ENCODE assay signal across 18 mouse cellular contexts in genomic region chr1:161804541-161804971, GRCm38 (mm10). TPM values are rescaled to one million over a fixed set of nuclear protein-coding genes. Genes with fewer than 3 reads are reported as not detected.
A peak's percentile ranks its signal among the peaks of the same experiment; 100 is the strongest.
DNase-seq lines count a peak whose midpoint lies in the region; ATAC-seq lines count a peak whose summit lies in the region.
"Had no signal": no experiment of that assay in that cellular context is flagged by ENCODE, and none has a peak within 500 bp of the region (broad histone marks: within the 10 kb centered on the region; RNA-seq: fewer than 3 reads in every experiment).

No protein-coding gene starts in this region.

- peak; percentile 75 for ATAC-seq in CD4-positive, CD25-positive, alpha-beta regulatory T cell, adult 4 months
- ATAC-seq in activated CD4-positive, CD25-positive, alpha-beta regulatory T cell, adult 4 months = peak; percentile 79
- ATAC-seq in inflammation-experienced regulatory T-cells, adult 6 months = peak; percentile 76
- ATAC-seq: forebrain, embryonic 16.5 days; liver, postnatal 0 days had no signal

- peak; percentile 63 for DNase-seq in thymus, postnatal 0 days (ENCODE audit: low spot score)
- no peak for DNase-seq in cerebellum, postnatal 25 days
- no peak for DNase-seq in kidney, postnatal 10 days
- DNase-seq in cerebellum, adult 9-11 months = no peak
- DNase-seq: cerebellum, adult 2 months; embryo, embryonic 11 days; gastrocnemius, adult 2 months; heart, postnatal 36 days; kidney, postnatal 36 days; liver, postnatal 0 days; right cerebral cortex, postnatal 25 days had no signal

RNA-seq across cellular contexts. Expression of gene Fasl, which starts 16.3 kb away (rescaled TPM):
- polyA plus RNA-seq in CD4-positive, CD25-positive, alpha-beta regulatory T cell, adult 4 months (2017; shearing (Covaris generic)) = 10 to 100 TPM; 10.7 to 12.7 TPM
- 10 to 100 TPM; 11.3 to 16.4 TPM for polyA plus RNA-seq in activated CD4-positive, CD25-positive, alpha-beta regulatory T cell, adult 4 months (2017; shearing (Covaris generic))
- 10 to 100 TPM; 13.0 to 56.3 (median 19.1) TPM for polyA plus RNA-seq in inflammation-experienced regulatory T-cells, adult 6 months (2017; shearing (Covaris generic))
- 1.1 and 1.4 TPM in 2 replicates for polyA plus RNA-seq in thymus, postnatal 0 days (2015; fragmentation: Nextera tagmentation; extraction: Ambion mirVana)
- polyA plus RNA-seq: intestine, embryonic 14.5 days; limb, embryonic 13.5 days; stomach, embryonic 16.5 days had no signal
